Mouse (Mus musculus) midbrain, embryonic 13.5 days (tissue): ENCODE data around the gene Med17. TPM values are rescaled to one million over a fixed set of nuclear protein-coding genes. Genes with fewer than 3 reads are reported as not detected.
A peak's percentile ranks its signal among the peaks of the same experiment; 100 is the strongest.
"Not testable (repeated sequence)": the region's sequence is repeated elsewhere in the genome, so short reads cannot be mapped to it uniquely, and the experiment has no call there.

Source experiments
- ATAC-seq: fragments of 200-750 bp; cut with Nextera tagmentation; 2 replicates; pipeline ENCODE4 v1.8.0; 2017; ENCODE audit warnings: mild to moderate bottlenecking, moderate TSS enrichment, moderate library complexity
- H3K27ac ChIP-seq: fragments of 300-500 bp; sonication (generic); 2 replicates; pipeline ENCODE4 v1.5.1; 2015; ENCODE audit warnings: inconsistent platforms, mild to moderate bottlenecking, moderate library complexity
- H3K27me3 ChIP-seq: fragments of 300-500 bp; sonication (generic); 2 replicates; pipeline ENCODE4 v1.6.1; 2015; ENCODE audit warnings: mild to moderate bottlenecking, inconsistent platforms
- H3K36me3 ChIP-seq: fragments of 300-500 bp; sonication (generic); 2 replicates; pipeline ENCODE4 v1.6.1; 2015; ENCODE audit warnings: mild to moderate bottlenecking, inconsistent platforms
- H3K4me1 ChIP-seq: fragments of 300-500 bp; sonication (generic); replicated peaks from 2 replicates; pipeline ENCODE4 v1.6.1; 2015; ENCODE audit warnings: inconsistent platforms
- H3K4me2 ChIP-seq: fragments of 300-500 bp; sonication (generic); replicated peaks from 2 replicates; pipeline ENCODE4 v1.6.1; 2015; ENCODE audit warnings: moderate library complexity, mild to moderate bottlenecking, inconsistent platforms
- H3K4me3 ChIP-seq: fragments of 300-500 bp; sonication (generic); replicated peaks from 2 replicates; pipeline ENCODE4 v1.5.1; 2015; ENCODE audit warnings: mild to moderate bottlenecking, inconsistent platforms
- H3K9ac ChIP-seq: fragments of 300-500 bp; sonication (generic); replicated peaks from 2 replicates; pipeline ENCODE4 v1.6.1; 2015; ENCODE audit warnings: mild to moderate bottlenecking, inconsistent platforms
- H3K9me3 ChIP-seq: fragments of 300-500 bp; sonication (generic); 2 replicates; pipeline ENCODE4 v1.6.1; 2016; ENCODE audit warnings: mild to moderate bottlenecking, inconsistent platforms
- WGBS: fragments of 180-500 bp; shearing (Covaris S2); methylation state at CpG from one replicate; pipeline ENCODE4 v1.1.7; 2015; 5-methylcytosine and 5-hydroxymethylcytosine counted together
- polyA plus RNA-seq: library from polyadenylated mRNA; unstranded; fragments of >200 nt; fragmentation: Nextera tagmentation; extraction: Ambion mirVana; gene quantifications from 2 replicates; pipeline ENCODE4 v1.2.1, GENCODE M21; 2015

Gene Med17
- polyA plus RNA-seq = 34.8 and 38.5 TPM in 2 replicates

DNA sequence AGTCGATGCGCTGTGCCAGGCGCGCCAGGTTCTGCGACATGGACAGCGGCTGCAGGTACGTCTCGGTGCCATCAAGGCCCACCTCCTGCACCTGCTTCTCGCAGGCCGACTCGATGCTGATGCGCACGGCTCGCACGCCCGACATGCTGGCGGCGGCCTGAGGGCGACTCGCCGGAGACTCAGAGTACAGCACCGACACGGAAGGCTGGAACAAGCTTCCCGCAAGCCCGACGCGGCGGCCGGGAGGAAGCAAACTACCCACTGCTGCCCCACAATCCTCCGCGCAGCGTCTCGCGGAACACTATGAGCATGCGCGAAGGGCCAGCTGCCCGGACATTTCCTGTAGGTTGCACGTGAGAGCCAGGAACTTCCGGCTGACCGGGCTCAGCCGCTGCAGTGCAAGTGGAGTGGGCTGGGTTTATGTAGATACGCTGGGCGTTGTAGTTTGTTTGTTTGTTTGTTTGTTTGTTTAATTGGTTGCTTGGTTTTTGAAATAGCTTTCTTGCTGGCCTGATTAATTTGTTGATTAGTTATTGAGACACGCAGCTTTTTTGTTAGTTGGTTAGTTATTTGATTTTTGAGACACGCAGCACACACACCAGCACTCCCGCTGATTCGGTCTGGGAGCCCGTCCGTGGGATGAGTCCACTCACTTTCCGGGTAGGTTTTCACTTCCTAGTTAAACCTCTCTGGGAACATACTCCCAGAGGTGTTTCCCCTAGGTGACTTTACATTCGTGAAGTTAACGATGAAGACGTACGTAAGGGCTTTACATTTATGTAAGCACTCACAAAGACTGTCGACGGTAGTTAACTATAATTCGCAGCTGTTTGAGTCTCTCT lies at the start of gene Med17:
TSS of gene Med17 (minus strand) at position 283 of the 842 bp plus-strand sequence.
- peak within 1 kb of the TSS; percentile 99 for H3K9ac ChIP-seq
- peak within 1 kb of the TSS; percentile 98 for H3K4me3 ChIP-seq
- peak within 1 kb of the TSS; percentile 87 for H3K4me2 ChIP-seq
- H3K27me3 ChIP-seq = no peaks in the 10 kb centered on the region
- peaks cover 28% of the 10 kb centered on the region for H3K4me1 ChIP-seq
- peak; percentile 98 for ATAC-seq
- H3K27ac ChIP-seq = peak within 1 kb of the TSS; percentile 88
- H3K36me3 ChIP-seq = peaks cover 19% of the 10 kb centered on the region
- H3K9me3 ChIP-seq = no peaks in the 10 kb centered on the region
- WGBS = 1% methylated on average over 57 of the region's 57 CpGs

GRCm38 (mm10) chr9:15318170-15318742 lies 38.5 kb upstream of the Med17 start:
- Histone ChIP-seq H3K27me3 (no peaks in the 10 kb centered on the region), H3K36me3 (peaks cover 67% of the 10 kb centered on the region), H3K4me1 (no peaks in the 10 kb centered on the region), H3K9me3 (no peaks in the 10 kb centered on the region), H3K27ac (no peak overlapping the region), H3K4me2 (no peak overlapping the region), H3K4me3 (no peak overlapping the region), H3K9ac (no peak overlapping the region)
- WGBS = 86% methylated on average over 2 of the region's 2 CpGs
- ATAC-seq = peak; percentile 9; the same call in 1 of the 2 replicates

- no peaks in the 10 kb centered on the region for H3K4me1 ChIP-seq
- no peak overlapping the region for H3K4me2 ChIP-seq
- no peak overlapping the region for H3K27ac ChIP-seq
- WGBS = 65% methylated on average over 5 of the region's 5 CpGs
- no peak overlapping the region for H3K9ac ChIP-seq
- H3K36me3 ChIP-seq = peaks cover 66% of the 10 kb centered on the region
- no peak for ATAC-seq
- H3K27me3 ChIP-seq = no peaks in the 10 kb centered on the region
- no peak overlapping the region for H3K4me3 ChIP-seq
- no peaks in the 10 kb centered on the region for H3K9me3 ChIP-seq
These were observed 37.8 kb upstream of the Med17 start for GRCm38 (mm10) chr9:15317223-15318169.

- H3K27ac ChIP-seq, H3K4me3 ChIP-seq, H3K9ac ChIP-seq, H3K4me2 ChIP-seq, H3K4me1 ChIP-seq, H3K27me3 ChIP-seq, H3K9me3 ChIP-seq, ATAC-seq: not testable (repeated sequence)
- peaks cover 62% of the 10 kb centered on the region for H3K36me3 ChIP-seq
- 100% methylated on average over 2 of the region's 2 CpGs for WGBS
These were observed 36.6 kb upstream of the Med17 start for GRCm38 (mm10) chr9:15316296-15316695.

GRCm38 (mm10) chr9:15314619-15315018 lies 34.9 kb upstream of the Med17 start:
- Histone ChIP-seq H3K4me3 (no peak overlapping the region), H3K4me2 (no peak overlapping the region), H3K9ac (no peak overlapping the region), H3K27me3 (no peaks in the 10 kb centered on the region), H3K4me1 (peaks cover 4% of the 10 kb centered on the region), H3K9me3 (no peaks in the 10 kb centered on the region), H3K36me3 (peaks cover 73% of the 10 kb centered on the region), H3K27ac (no peak overlapping the region)
- no peak for ATAC-seq
- 98% methylated on average over 1 of the region's 1 CpGs for WGBS

DNA sequence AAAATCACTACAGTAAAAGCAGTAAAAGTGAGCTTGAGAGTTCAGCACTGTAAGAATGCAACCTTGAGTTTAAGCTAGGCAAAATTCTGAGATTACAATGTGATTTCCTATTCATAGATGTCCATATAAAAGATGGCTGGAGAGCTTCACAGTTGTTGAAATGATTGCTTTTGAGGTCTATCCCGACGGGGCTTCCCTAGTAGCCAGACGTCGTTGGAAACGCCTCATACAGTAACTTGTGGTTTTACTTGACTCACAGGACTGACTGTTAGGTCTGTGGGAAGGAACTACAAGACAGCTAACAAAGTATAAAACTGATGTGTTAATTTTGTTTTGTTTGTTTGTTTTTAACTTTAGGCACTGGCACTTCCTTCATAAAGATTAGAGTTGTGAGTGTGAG lies 33.9 kb upstream of the Med17 start:
- Histone ChIP-seq H3K4me1 (peaks cover 14% of the 10 kb centered on the region), H3K9me3 (no peaks in the 10 kb centered on the region), H3K4me2 (no peak overlapping the region), H3K36me3 (peaks cover 82% of the 10 kb centered on the region), H3K27ac (no peak overlapping the region), H3K9ac (no peak overlapping the region), H3K27me3 (no peaks in the 10 kb centered on the region), H3K4me3 (no peak overlapping the region)
- no peak for ATAC-seq
- 90% methylated on average over 5 of the region's 5 CpGs for WGBS

DNA sequence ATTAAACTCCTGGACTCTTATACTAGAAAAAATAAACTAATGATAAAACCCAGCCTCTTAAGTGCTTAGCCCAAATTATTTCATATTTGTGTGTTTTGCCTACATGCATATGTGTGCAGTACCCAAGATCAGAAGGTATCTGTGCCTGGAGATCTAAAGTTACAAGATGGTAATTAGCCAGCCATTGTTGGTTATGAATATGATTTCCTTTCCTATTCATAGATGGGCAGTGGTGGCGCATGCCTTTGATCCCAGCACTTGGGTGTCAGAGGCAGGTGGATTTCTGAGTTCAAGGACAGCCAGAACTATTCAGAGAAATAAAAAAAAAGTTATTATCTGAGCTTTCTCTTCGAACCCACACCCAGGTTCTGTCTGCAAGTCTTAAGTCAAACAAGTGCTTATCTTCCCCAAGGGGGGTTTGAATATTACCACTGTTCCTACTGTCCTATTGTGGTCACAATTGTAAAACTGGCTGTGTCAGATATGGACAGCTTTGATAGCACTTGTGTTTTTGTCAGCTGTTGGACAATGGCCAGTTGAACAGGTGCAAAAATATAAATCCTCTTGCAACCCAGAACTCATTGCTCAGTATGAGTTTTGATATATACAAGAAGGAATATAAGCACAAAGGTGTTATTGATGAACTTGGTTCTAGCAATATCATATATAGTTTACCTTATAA lies 32.5 kb upstream of the Med17 start:
- ATAC-seq = no peak
- Histone ChIP-seq H3K9me3 (no peaks in the 10 kb centered on the region), H3K36me3 (peaks cover 73% of the 10 kb centered on the region), H3K27ac (no peak overlapping the region), H3K9ac (no peak overlapping the region), H3K4me3 (no peak overlapping the region), H3K27me3 (no peaks in the 10 kb centered on the region), H3K4me2 (no peak overlapping the region), H3K4me1 (peaks cover 28% of the 10 kb centered on the region)
- WGBS = 92% methylated on average over 2 of the region's 2 CpGs

DNA sequence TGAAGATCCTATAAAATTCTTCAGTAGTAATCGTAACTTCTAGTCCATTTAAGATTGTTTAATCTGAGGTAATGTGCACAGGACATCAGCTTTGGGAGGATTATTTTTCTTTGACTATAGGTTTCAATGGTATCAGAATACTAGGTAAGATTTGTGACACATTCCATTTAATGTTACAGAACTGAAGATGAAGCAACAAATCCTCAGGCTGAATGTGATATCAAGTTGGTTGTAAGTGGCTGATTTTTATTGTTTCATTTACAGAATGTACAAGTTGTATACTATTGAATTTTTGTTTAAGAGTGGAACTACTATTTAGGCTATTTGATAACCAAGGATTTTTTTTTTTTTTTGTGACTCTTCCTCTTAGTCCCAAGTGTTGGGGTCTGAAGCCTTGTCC lies 30.4 kb upstream of the Med17 start:
- H3K36me3 ChIP-seq = peaks cover 58% of the 10 kb centered on the region
- no peaks in the 10 kb centered on the region for H3K27me3 ChIP-seq
- WGBS = 98% methylated on average over 1 of the region's 1 CpGs

GRCm38 (mm10) chr9:15309425-15309824 lies 29.7 kb upstream of the Med17 start:
- Histone ChIP-seq H3K4me2 (peak overlapping the region; percentile 1; the same call in 1 of the 2 replicates), H3K9ac (no peak overlapping the region), H3K27me3 (no peaks in the 10 kb centered on the region), H3K4me3 (no peak overlapping the region), H3K27ac (no peak overlapping the region), H3K36me3 (peaks cover 50% of the 10 kb centered on the region), H3K9me3 (no peaks in the 10 kb centered on the region), H3K4me1 (peaks cover 37% of the 10 kb centered on the region)
- WGBS = 84% methylated on average over 4 of the region's 4 CpGs
- no peak for ATAC-seq

More for the DNA sequence above, 30.4 kb upstream of the Med17 start:
- no peak overlapping the region for H3K4me3 ChIP-seq
- no peak for ATAC-seq
- H3K4me1 ChIP-seq = peaks cover 37% of the 10 kb centered on the region
- no peak overlapping the region for H3K9ac ChIP-seq
- no peak overlapping the region for H3K27ac ChIP-seq
- no peak overlapping the region for H3K4me2 ChIP-seq
- H3K9me3 ChIP-seq = no peaks in the 10 kb centered on the region

DNA sequence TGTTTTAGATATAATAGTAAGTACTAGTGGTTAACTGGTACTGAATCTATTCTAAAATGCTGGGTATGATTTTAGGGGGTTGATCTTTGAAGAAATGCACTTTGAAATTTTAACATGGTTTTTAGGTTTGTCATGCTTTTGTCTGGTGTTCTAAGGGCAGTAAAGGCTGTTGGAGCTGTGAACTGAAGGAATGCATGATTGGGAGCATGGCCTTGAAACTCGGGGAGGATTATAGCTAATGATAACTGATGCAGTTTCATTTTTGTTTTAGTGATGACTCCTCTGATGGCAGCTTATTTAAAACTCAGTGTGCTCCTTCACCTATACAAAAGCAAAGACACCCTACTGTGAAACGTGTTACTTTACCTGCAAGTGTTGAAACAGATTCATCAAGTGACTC lies 28.5 kb upstream of the Med17 start:
- Histone ChIP-seq H3K27me3 (no peaks in the 10 kb centered on the region), H3K27ac (no peak overlapping the region), H3K36me3 (peaks cover 39% of the 10 kb centered on the region), H3K9ac (no peak overlapping the region), H3K4me3 (no peak overlapping the region), H3K9me3 (no peaks in the 10 kb centered on the region), H3K4me1 (peaks cover 37% of the 10 kb centered on the region), H3K4me2 (no peak overlapping the region)
- 57% methylated on average over 2 of the region's 2 CpGs for WGBS
- no peak for ATAC-seq

DNA sequence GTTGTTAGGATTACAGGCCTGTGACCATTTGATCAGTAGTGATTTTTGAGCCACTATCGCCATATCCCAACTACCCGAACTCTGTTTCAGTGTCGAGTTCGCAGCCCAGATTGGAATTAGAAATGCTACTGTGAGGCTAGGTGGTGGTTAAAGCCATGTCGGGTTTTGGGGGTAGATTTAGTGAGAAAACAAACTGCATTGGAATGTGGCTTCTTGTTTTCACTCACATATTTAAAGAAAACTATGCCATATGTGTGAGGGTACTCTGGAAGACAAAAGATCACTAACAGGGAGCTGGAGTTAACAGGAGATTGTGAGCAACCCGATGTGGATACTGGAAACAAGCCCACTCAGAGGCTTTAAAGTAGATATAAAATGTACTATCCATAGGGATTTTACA lies 27.5 kb upstream of the Med17 start:
- Histone ChIP-seq H3K4me2 (peak overlapping the region; percentile 91), H3K27me3 (no peaks in the 10 kb centered on the region), H3K27ac (no peak overlapping the region), H3K4me1 (peaks cover 37% of the 10 kb centered on the region), H3K9ac (peak overlapping the region; percentile 92), H3K4me3 (peak overlapping the region; percentile 77), H3K9me3 (no peaks in the 10 kb centered on the region), H3K36me3 (peaks cover 32% of the 10 kb centered on the region)
- ATAC-seq = no peak
- 10% methylated on average over 6 of the region's 6 CpGs for WGBS
